Mouse (Mus musculus) midbrain, postnatal 0 days (tissue): Measurements from ENCODE around the gene Cnot10. TPM values are rescaled to one million over a fixed set of nuclear protein-coding genes. Genes with fewer than 3 reads are reported as not detected.

Source experiments
- ATAC-seq: fragments of 200-750 bp; cut with Nextera tagmentation; 2 replicates; pipeline ENCODE4 v1.8.0; 2017; ENCODE audit warnings: moderate number of reproducible peaks, mild to moderate bottlenecking, moderate TSS enrichment, moderate library complexity; ENCODE audit not compliant: low FRiP score
- DNase-seq: peaks from one replicate; pipeline ENCODE4 v3.0.0-alpha.2; 2015; ENCODE audit warnings: low spot score
- H3K27ac ChIP-seq: fragments of 300-500 bp; sonication (generic); 2 replicates; pipeline ENCODE4 v1.5.1; 2014; ENCODE audit warnings: low read depth, mild to moderate bottlenecking, low read length, mixed read lengths
- H3K27me3 ChIP-seq: fragments of 300-500 bp; sonication (generic); 2 replicates; pipeline ENCODE4 v1.6.1; 2014; ENCODE audit warnings: low read length, control low read depth, mixed read lengths; ENCODE audit not compliant: insufficient read depth
- H3K36me3 ChIP-seq: fragments of 300-500 bp; sonication (generic); 2 replicates; pipeline ENCODE4 v1.6.1; 2014; ENCODE audit warnings: low read length, control low read depth, mixed read lengths; ENCODE audit not compliant: insufficient read depth
- H3K4me1 ChIP-seq: fragments of 300-500 bp; sonication (generic); 2 replicates; pipeline ENCODE4 v1.6.1; 2014; ENCODE audit warnings: mild to moderate bottlenecking, control low read depth, antibody characterized with exemption, low read length, mixed read lengths; ENCODE audit not compliant: insufficient read depth
- H3K4me2 ChIP-seq: fragments of 300-500 bp; sonication (generic); 2 replicates; pipeline ENCODE4 v1.6.1; 2014; ENCODE audit warnings: low read depth, mild to moderate bottlenecking, low read length, mixed read lengths; ENCODE audit not compliant: poor library complexity, severe bottlenecking
- H3K4me3 ChIP-seq: fragments of 300-500 bp; sonication (generic); 2 replicates; pipeline ENCODE4 v1.5.1; 2014; ENCODE audit warnings: low read depth, mild to moderate bottlenecking, low read length, moderate library complexity
- H3K9ac ChIP-seq: fragments of 300-500 bp; sonication (generic); replicated peaks from 2 replicates; pipeline ENCODE4 v1.6.1; 2014; ENCODE audit warnings: mild to moderate bottlenecking, low read length, moderate library complexity, mixed read lengths; ENCODE audit not compliant: poor library complexity, severe bottlenecking
- H3K9me3 ChIP-seq: fragments of 300-500 bp; sonication (generic); 2 replicates; pipeline ENCODE4 v1.6.1; 2016; ENCODE audit warnings: low read length, control low read depth
- CTCF ChIP-seq: IDR thresholded peaks from 2 replicates; pipeline ENCODE4 v1.5.1; 2016; ENCODE audit warnings: antibody characterized with exemption, mild to moderate bottlenecking
- WGBS: fragments of 180-500 bp; shearing (Covaris S2); extraction: QIAGEN DNeasy Blood & Tissue Kit; methylation state at CpG from one replicate; pipeline ENCODE4 v1.1.7; 2014; 5-methylcytosine and 5-hydroxymethylcytosine counted together
- polyA plus RNA-seq: library from polyadenylated mRNA; unstranded; fragments of >200 nt; fragmentation: Nextera tagmentation; extraction: Ambion mirVana; gene quantifications from 2 replicates; pipeline ENCODE4 v1.2.1, GENCODE M21; 2015
- total RNA-seq: library from RNA; depleted of rRNA; stranded (reverse); fragments of >200 nt; gene quantifications from 2 replicates; pipeline ENCODE4 v1.2.3, GENCODE M21; 2014; rRNA removed

Cnot10 gene
- total and polyA plus RNA-seq, 2 experiments from 2014 or later, result 34.7 to 50.1 TPM

DNA sequence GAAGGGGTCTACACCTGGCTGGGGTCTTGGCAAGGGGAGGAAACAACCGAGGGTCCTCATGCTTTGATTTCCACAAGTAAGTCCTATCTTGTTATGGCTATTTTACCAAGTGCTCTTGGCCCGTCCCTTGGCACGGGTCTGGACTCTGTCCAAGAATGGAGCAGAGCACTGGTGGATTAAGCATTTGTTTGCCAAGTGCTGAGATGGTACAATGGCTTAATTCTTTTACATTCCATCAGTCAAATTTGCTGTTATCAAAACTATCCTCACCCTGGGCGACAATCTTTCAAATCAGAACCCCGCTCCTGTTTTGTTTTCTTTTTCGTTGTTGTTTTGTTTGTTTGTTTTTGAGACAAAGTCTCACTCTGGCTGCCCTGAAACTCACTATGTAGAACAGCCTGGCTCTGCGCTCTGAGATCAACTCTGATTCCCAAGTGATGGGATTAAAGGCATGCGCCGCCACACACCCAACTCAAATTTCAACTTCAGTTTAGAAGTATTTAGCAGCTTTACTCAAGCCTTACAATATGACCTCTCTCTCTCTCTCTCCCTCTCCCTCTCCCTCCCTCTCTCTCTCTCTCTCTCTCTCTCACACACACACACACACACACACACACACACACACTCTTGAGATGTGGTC, 95.1 kb downstream of the Cnot10 start:
- DNase-seq (peak; percentile 33), ATAC-seq (no peak)
- Histone ChIP-seq H3K27ac (no peak overlapping the region), H3K9me3 (no peaks in the 10 kb centered on the region), H3K4me2 (no peak overlapping the region), H3K4me3 (no peak overlapping the region), H3K9ac (no peak overlapping the region), H3K4me1 (no peaks in the 10 kb centered on the region), H3K27me3 (no peaks in the 10 kb centered on the region), H3K36me3 (no peaks in the 10 kb centered on the region)
- WGBS, result 33% methylated on average over 9 of the region's 9 CpGs
- TF ChIP-seq CTCF, result no peak

DNA sequence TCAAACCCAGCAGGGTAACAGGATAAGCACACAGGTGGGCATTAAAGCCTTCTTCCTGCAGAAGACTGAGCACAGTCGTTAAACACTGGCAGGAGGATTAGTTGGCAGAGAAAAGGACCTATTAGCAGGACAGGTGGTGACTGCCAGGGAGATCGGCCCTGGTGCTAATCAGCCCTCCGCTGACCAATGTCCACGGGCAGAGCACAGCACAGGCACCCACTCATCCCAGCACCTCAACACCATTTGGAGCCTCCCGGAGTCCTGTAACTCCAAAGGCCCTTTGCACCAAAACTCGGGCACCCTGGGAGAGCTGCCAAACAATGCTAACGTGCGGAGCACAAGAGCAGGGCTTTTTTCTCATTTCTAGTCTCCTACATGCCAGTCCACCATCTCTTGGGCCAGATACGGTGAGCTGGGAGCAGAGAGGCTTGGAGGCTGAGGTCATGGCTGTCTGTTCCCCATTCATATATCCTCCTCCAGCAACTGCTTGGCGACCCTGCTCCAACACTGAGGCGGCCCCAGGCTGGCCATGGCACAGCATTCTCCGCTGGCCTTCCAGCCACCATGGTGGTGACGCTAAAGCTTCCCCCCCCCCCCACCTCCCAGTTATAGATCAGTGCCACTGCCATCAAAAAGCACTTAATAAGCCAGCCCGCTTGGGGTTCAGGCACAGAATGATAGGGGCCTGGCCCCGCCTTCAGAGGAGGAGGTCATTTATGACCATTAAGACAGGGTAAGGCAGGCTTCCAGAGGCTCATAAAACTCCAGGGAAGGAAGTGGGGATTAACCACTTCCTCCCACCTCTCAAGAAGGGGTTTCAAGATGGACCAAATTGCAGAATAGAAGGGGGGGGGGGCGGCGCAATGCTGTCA, 95.9 kb downstream of the Cnot10 start:
- H3K4me3 ChIP-seq, result no peak overlapping the region
- no peaks in the 10 kb centered on the region for H3K27me3 ChIP-seq
- H3K4me1 ChIP-seq, result no peaks in the 10 kb centered on the region
- 62% methylated on average over 15 of the region's 17 CpGs for WGBS
- no peak overlapping the region for H3K9ac ChIP-seq
- H3K36me3 ChIP-seq, result no peaks in the 10 kb centered on the region
- DNase-seq (no peak), ATAC-seq (no peak)
- no peak overlapping the region for H3K4me2 ChIP-seq
- TF ChIP-seq CTCF, result no peak
- H3K9me3 ChIP-seq, result no peaks in the 10 kb centered on the region
- no peak overlapping the region for H3K27ac ChIP-seq

GRCm38 (mm10) chr9:114541279-114541741, 98.7 kb downstream of the Cnot10 start:
- Histone ChIP-seq H3K9ac (no peak overlapping the region), H3K36me3 (no peaks in the 10 kb centered on the region), H3K4me2 (no peak overlapping the region), H3K4me3 (no peak overlapping the region), H3K27ac (no peak overlapping the region), H3K27me3 (no peaks in the 10 kb centered on the region), H3K9me3 (no peaks in the 10 kb centered on the region), H3K4me1 (no peaks in the 10 kb centered on the region)
- no peak for TF ChIP-seq CTCF
- no peak for ATAC-seq
- no peak for DNase-seq
- 41% methylated on average over 1 of the region's 1 CpGs for WGBS

DNA sequence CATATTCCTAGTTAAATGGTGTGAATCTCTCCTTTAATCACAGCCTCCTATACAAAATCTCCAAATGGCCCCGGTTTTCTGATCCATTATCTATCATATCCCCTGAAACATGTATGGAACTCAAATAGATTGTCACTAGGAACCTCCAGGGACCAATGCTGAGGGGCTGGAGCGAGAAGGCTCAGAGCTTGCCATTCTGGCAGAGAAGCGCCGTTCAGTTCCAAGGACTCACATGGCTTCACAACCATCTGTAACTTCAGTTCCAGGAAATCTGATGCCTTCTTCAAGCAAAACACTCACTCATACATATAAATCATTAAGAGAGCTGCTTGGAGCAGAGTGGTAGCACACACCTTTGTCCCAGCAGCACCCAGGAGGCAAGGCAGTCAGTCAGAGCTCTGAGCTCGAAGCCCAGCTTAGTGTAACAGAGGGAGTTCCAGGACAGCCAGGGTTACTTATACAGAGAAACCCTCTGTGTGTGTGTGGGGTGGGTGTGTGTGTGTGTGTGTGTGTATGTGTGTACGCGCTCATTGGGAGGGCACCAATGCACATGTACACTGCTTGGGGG, 100.9 kb downstream of the Cnot10 start:
- H3K27me3 ChIP-seq, result no peaks in the 10 kb centered on the region
- no peak overlapping the region for H3K4me2 ChIP-seq
- DNase-seq (no peak), ATAC-seq (no peak)
- TF ChIP-seq CTCF, result no peak
- no peaks in the 10 kb centered on the region for H3K4me1 ChIP-seq
- 76% methylated on average over 7 of the region's 7 CpGs for WGBS
- no peak overlapping the region for H3K27ac ChIP-seq
- no peak overlapping the region for H3K4me3 ChIP-seq
- no peaks in the 10 kb centered on the region for H3K36me3 ChIP-seq
- no peaks in the 10 kb centered on the region for H3K9me3 ChIP-seq
- H3K9ac ChIP-seq, result no peak overlapping the region

DNA sequence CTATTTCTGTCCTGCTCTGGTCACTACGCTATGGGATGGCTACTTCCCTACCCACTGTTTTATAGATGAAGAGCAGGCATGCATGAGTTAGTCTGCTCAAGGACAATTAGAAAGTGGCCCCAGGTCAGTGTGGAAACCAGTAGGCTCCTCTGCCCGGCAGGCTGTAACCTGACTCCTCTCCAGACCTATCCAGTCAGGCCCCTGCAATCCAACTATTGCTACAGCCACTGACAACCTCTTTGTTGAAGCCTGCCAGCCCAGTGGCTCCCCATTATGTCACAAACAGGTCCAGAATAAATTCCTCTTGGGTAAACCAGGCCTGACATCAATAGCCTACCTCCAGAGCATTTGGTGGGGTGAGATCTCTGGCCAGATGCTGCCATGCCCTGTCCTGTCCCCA, 103.4 kb downstream of the Cnot10 start:
- Histone ChIP-seq H3K9ac (no peak overlapping the region), H3K36me3 (no peaks in the 10 kb centered on the region), H3K27me3 (no peaks in the 10 kb centered on the region), H3K4me2 (no peak overlapping the region), H3K9me3 (no peaks in the 10 kb centered on the region), H3K4me3 (no peak overlapping the region), H3K4me1 (no peaks in the 10 kb centered on the region), H3K27ac (no peak overlapping the region)
- no peak for DNase-seq
- WGBS, result 41% methylated on average over 2 of the region's 2 CpGs
- ATAC-seq, result no peak
- no peak for TF ChIP-seq CTCF

Other genes with a start within 250 kb of the Cnot10 start
- 12.6 and 21.4 TPM in 2 replicates for gene Crtap, start 249.5 kb downstream of the Cnot10 start, total RNA-seq
- gene Crtap, start 249.5 kb downstream of the Cnot10 start, polyA plus RNA-seq, result 25.8 and 26.0 TPM in 2 replicates
- 29.6 and 38.0 TPM in 2 replicates for gene Glb1, start 239.1 kb downstream of the Cnot10 start, total RNA-seq
- 32.1 and 35.3 TPM in 2 replicates for gene Glb1, start 239.1 kb downstream of the Cnot10 start, polyA plus RNA-seq
- gene Tmppe, start 239.1 kb downstream of the Cnot10 start, total RNA-seq, result 6.4 and 6.6 TPM in 2 replicates
- 6.4 and 7.4 TPM in 2 replicates for gene Tmppe, start 239.1 kb downstream of the Cnot10 start, polyA plus RNA-seq
- gene Ccr4, start 135.3 kb downstream of the Cnot10 start, total RNA-seq, result not detected in 2 replicates
- gene Ccr4, start 135.3 kb downstream of the Cnot10 start, polyA plus RNA-seq, result not detected in 2 replicates
- not detected in 2 replicates for gene C130032M10Rik, start 124.5 kb downstream of the Cnot10 start, total RNA-seq
- not detected in 2 replicates for gene C130032M10Rik, start 124.5 kb downstream of the Cnot10 start, polyA plus RNA-seq
- gene Trim71, start 75.8 kb downstream of the Cnot10 start, total RNA-seq, result 0.14 and 0.27 TPM in 2 replicates
- 0.14 and 0.15 TPM in 2 replicates for gene Trim71, start 75.8 kb downstream of the Cnot10 start, polyA plus RNA-seq
- 124 and 131 TPM in 2 replicates for gene Dync1li1, start 48.6 kb upstream of the Cnot10 start, total RNA-seq
- gene Dync1li1, start 48.6 kb upstream of the Cnot10 start, polyA plus RNA-seq, result 148 and 160 TPM in 2 replicates
- gene Cmtm6, start 90.9 kb upstream of the Cnot10 start, total RNA-seq, result 19.3 and 20.0 TPM in 2 replicates
- gene Cmtm6, start 90.9 kb upstream of the Cnot10 start, polyA plus RNA-seq, result 19.2 and 21.5 TPM in 2 replicates
- gene Cmtm7, start 141.7 kb upstream of the Cnot10 start, total RNA-seq, result 13.7 and 15.6 TPM in 2 replicates
- gene Cmtm7, start 141.7 kb upstream of the Cnot10 start, polyA plus RNA-seq, result 8.0 and 9.1 TPM in 2 replicates
- 1.1 and 4.2 TPM in 2 replicates for gene Cmtm8, start 204.0 kb upstream of the Cnot10 start, total RNA-seq
- 4.1 and 6.4 TPM in 2 replicates for gene Cmtm8, start 204.0 kb upstream of the Cnot10 start, polyA plus RNA-seq